Mouse (Mus musculus) stomach, postnatal 0 days (tissue): ENCODE measurements around the gene Vcam1. TPM values are rescaled to one million over a fixed set of nuclear protein-coding genes. Genes with fewer than 3 reads are reported as not detected.

ENCODE experiments used
- ATAC-seq: fragments of 200-750 bp; cut with Nextera tagmentation; 2 replicates; pipeline ENCODE4 v1.8.0; 2017; ENCODE audit not compliant: low FRiP score, low TSS enrichment
- DNase-seq: peaks from one replicate; pipeline ENCODE4 v3.0.0-alpha.2; 2016; ENCODE audit warnings: low spot score
- H3K27ac ChIP-seq: fragments of 300-500 bp; sonication (generic); replicated peaks from 2 replicates; pipeline ENCODE4 v1.5.1; 2014; ENCODE audit warnings: mild to moderate bottlenecking, control low read depth
- H3K27me3 ChIP-seq: fragments of 300-500 bp; sonication (generic); 2 replicates; pipeline ENCODE4 v1.6.1; 2014; ENCODE audit warnings: low read length; ENCODE audit not compliant: control insufficient read depth, insufficient read depth
- H3K36me3 ChIP-seq: fragments of 300-500 bp; sonication (generic); 2 replicates; pipeline ENCODE4 v1.6.1; 2014; ENCODE audit warnings: low read length, mixed read lengths; ENCODE audit not compliant: control insufficient read depth, insufficient read depth
- H3K4me1 ChIP-seq: fragments of 300-500 bp; sonication (generic); replicated peaks from 2 replicates; pipeline ENCODE4 v1.6.1; 2014; ENCODE audit warnings: antibody characterized with exemption; ENCODE audit not compliant: control insufficient read depth, insufficient read depth
- H3K4me2 ChIP-seq: fragments of 300-500 bp; sonication (generic); replicated peaks from 2 replicates; pipeline ENCODE4 v1.6.1; 2014; ENCODE audit warnings: low read depth, mild to moderate bottlenecking, control low read depth, moderate library complexity
- H3K4me3 ChIP-seq: fragments of 300-500 bp; sonication (generic); 2 replicates; pipeline ENCODE4 v1.5.1; 2014; ENCODE audit warnings: low read depth, low read length, control low read depth
- H3K9ac ChIP-seq: fragments of 300-500 bp; sonication (generic); 2 replicates; pipeline ENCODE4 v1.6.1; 2014; ENCODE audit warnings: mild to moderate bottlenecking, low read length, control low read depth, mixed read lengths
- H3K9me3 ChIP-seq: fragments of 300-500 bp; sonication (generic); 2 replicates; pipeline ENCODE4 v1.6.1; 2016; ENCODE audit warnings: low read length; ENCODE audit not compliant: control insufficient read depth
- CTCF ChIP-seq: IDR thresholded peaks from 2 replicates; pipeline ENCODE4 v1.5.1; 2016; ENCODE audit warnings: antibody characterized with exemption, low read depth, mild to moderate bottlenecking, moderate library complexity
- EP300 ChIP-seq: optimal IDR thresholded peaks from 2 replicates; pipeline ENCODE3; 2016; ENCODE audit warnings: antibody characterized with exemption
- WGBS: fragments of 180-500 bp; shearing (Covaris S2); extraction: QIAGEN DNeasy Blood & Tissue Kit; methylation state at CpG from one replicate; pipeline ENCODE4 v1.1.7; 2014; 5-methylcytosine and 5-hydroxymethylcytosine counted together
- polyA plus RNA-seq: library from polyadenylated mRNA; unstranded; fragments of >200 nt; fragmentation: Nextera tagmentation; extraction: Ambion mirVana; gene quantifications from 2 replicates; pipeline ENCODE4 v1.2.1, GENCODE M21; 2015

Gene Vcam1
- 16.3 and 17.3 TPM in 2 replicates for polyA plus RNA-seq

GRCm38 (mm10) chr3:116129259-116129738, at the start of gene Vcam1:
TSS of gene Vcam1 (minus strand) at chr3:116129688.
- H3K4me1 ChIP-seq = no peaks in the 10 kb centered on the region
- peak within 1 kb of the TSS; percentile 51 for H3K4me2 ChIP-seq
- ATAC-seq (no peak), DNase-seq (no peak)
- WGBS = 2% methylated on average over 9 of the region's 9 CpGs
- H3K36me3 ChIP-seq = no peaks in the 10 kb centered on the region
- H3K9ac ChIP-seq = peak within 1 kb of the TSS; percentile 47
- TF ChIP-seq CTCF = no peak
- no peak for TF ChIP-seq EP300
- no peaks in the 10 kb centered on the region for H3K9me3 ChIP-seq
- no peaks in the 10 kb centered on the region for H3K27me3 ChIP-seq
- H3K27ac ChIP-seq = peak within 1 kb of the TSS; percentile 56; the same call in 1 of the 2 replicates
- H3K4me3 ChIP-seq = peak within 1 kb of the TSS; percentile 37

GRCm38 (mm10) chr3:116175106-116175505, 45.6 kb upstream of the Vcam1 start:
- WGBS = 90% methylated on average over 6 of the region's 6 CpGs
- TF ChIP-seq CTCF = no peak
- no peak for TF ChIP-seq EP300
- Histone ChIP-seq H3K4me3 (no peak overlapping the region), H3K27me3 (no peaks in the 10 kb centered on the region), H3K4me2 (no peak overlapping the region), H3K9me3 (no peaks in the 10 kb centered on the region), H3K4me1 (no peaks in the 10 kb centered on the region), H3K27ac (no peak overlapping the region), H3K36me3 (no peaks in the 10 kb centered on the region), H3K9ac (no peak overlapping the region)
- ATAC-seq = no peak
- DNase-seq = no peak

- WGBS = 67% methylated on average over 5 of the region's 5 CpGs
These were observed 42.0 kb upstream of the Vcam1 start for GRCm38 (mm10) chr3:116171461-116171860.

GRCm38 (mm10) chr3:116168056-116168455, 38.6 kb upstream of the Vcam1 start:
- no peak overlapping the region for H3K9ac ChIP-seq
- TF ChIP-seq EP300 (no peak), CTCF (no peak)
- H3K4me1 ChIP-seq = no peaks in the 10 kb centered on the region
- no peaks in the 10 kb centered on the region for H3K36me3 ChIP-seq
- no peak overlapping the region for H3K4me2 ChIP-seq
- DNase-seq (no peak), ATAC-seq (no peak)
- no peak overlapping the region for H3K4me3 ChIP-seq
- 84% methylated on average over 2 of the region's 2 CpGs for WGBS
- no peaks in the 10 kb centered on the region for H3K9me3 ChIP-seq
- H3K27me3 ChIP-seq = no peaks in the 10 kb centered on the region
- H3K27ac ChIP-seq = no peak overlapping the region

More at GRCm38 (mm10) chr3:116171461-116171860, 42.0 kb upstream of the Vcam1 start:
- Histone ChIP-seq H3K27me3 (no peaks in the 10 kb centered on the region), H3K9ac (no peak overlapping the region), H3K4me3 (no peak overlapping the region), H3K4me2 (no peak overlapping the region), H3K27ac (no peak overlapping the region), H3K9me3 (no peaks in the 10 kb centered on the region), H3K36me3 (no peaks in the 10 kb centered on the region), H3K4me1 (no peaks in the 10 kb centered on the region)
- DNase-seq (no peak), ATAC-seq (no peak)
- TF ChIP-seq CTCF (no peak), EP300 (no peak)

GRCm38 (mm10) chr3:116166296-116166695, 36.8 kb upstream of the Vcam1 start:
- no peak for ATAC-seq
- Histone ChIP-seq H3K9ac (no peak overlapping the region), H3K4me2 (no peak overlapping the region), H3K4me3 (no peak overlapping the region), H3K27ac (no peak overlapping the region), H3K4me1 (no peaks in the 10 kb centered on the region), H3K27me3 (no peaks in the 10 kb centered on the region), H3K9me3 (no peaks in the 10 kb centered on the region), H3K36me3 (no peaks in the 10 kb centered on the region)
- TF ChIP-seq EP300 (no peak), CTCF (no peak)
- WGBS = 61% methylated on average over 8 of the region's 8 CpGs
- no peak for DNase-seq

GRCm38 (mm10) chr3:116165030-116165429, 35.5 kb upstream of the Vcam1 start:
- ATAC-seq = no peak
- no peaks in the 10 kb centered on the region for H3K9me3 ChIP-seq
- no peaks in the 10 kb centered on the region for H3K36me3 ChIP-seq
- H3K9ac ChIP-seq = no peak overlapping the region
- TF ChIP-seq CTCF (no peak), EP300 (no peak)
- WGBS = 32% methylated on average over 1 of the region's 1 CpGs
- no peaks in the 10 kb centered on the region for H3K27me3 ChIP-seq
- no peak for DNase-seq
- H3K4me3 ChIP-seq = no peak overlapping the region
- no peaks in the 10 kb centered on the region for H3K4me1 ChIP-seq
- H3K27ac ChIP-seq = no peak overlapping the region
- H3K4me2 ChIP-seq = no peak overlapping the region
